Mouse (Mus musculus) cerebellum, postnatal 10 days (tissue): ENCODE measurements at regions not wholly inside any gene's neighbourhood (a gene's known extent, or its start where the extent isn't known, plus 50 kb on each side); places are given as distances from the start of the nearest gene placed in this dataset.
"Not testable (repeated sequence)": the region's sequence is repeated elsewhere in the genome, so short reads cannot be mapped to it uniquely, and the experiment has no call there.

Source experiments
- DNase-seq, 2 experiments: peaks; one replicate each; pipeline ENCODE4 v3.0.0; 2021; ENCODE audit warnings: mixed read lengths in 2 of 2

DNA sequence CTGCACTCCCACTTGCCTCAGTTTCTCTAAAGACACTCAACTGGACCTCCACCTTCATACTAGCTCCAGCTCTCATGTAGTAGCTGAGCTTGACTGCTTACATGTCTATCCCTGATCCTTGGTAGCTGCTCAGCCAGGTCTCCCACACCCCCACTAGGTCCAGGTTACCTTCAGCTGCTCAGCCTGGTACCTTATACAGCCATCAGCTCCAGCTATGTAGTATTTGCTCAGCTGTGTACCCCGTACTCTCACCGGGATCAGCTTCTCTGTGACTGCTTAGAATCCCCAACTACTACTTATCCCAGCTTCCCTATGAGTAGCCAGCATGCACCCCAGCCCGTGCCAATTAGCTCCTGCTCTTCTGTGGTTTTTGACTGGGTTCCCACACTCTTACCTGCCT is 148.1 kb downstream of the Tmem121 start:
- not testable (repeated sequence) for DNase-seq

DNA sequence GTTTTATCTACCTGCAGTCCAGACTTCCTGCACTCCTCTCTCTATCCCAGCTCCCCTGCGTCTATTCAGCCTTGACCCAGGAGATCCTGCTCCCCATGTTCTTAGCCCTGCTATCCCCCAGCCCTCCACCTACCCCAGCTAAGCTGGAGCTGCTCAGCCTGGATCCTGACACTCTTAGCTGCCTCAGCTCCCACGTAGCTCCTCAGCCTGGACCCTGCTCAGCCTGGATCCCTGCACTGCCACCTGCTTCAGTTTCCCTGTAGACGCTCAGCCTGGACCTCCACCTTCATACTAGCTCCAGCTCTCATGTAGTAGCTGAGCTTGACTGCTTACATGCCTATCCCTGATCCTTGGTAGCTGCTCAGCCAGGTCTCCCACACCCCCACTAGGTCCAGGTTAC is 151.5 kb downstream of the Tmem121 start:
- no peak for DNase-seq

DNA sequence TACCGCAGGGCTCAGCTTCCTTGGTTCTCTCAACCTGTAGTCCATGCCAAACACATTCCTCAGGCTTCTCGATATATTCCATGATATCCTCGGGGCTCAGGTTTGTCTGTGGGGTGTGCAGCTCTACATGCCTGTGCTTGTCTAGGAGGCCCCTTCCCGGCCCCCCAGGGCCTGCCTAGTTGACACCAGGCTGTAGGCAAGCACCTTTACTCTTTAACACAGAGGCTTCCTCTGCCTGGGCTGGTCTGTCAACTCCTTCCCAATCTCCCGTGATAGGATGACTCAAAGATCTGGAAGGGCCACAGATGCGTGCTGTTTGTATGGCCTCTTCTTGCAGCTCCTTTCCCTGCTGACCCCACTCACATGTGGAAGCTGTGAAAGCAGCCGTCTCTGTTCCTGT is 150.4 kb upstream of the Adam6b start:
- DNase-seq, result no peak

DNA sequence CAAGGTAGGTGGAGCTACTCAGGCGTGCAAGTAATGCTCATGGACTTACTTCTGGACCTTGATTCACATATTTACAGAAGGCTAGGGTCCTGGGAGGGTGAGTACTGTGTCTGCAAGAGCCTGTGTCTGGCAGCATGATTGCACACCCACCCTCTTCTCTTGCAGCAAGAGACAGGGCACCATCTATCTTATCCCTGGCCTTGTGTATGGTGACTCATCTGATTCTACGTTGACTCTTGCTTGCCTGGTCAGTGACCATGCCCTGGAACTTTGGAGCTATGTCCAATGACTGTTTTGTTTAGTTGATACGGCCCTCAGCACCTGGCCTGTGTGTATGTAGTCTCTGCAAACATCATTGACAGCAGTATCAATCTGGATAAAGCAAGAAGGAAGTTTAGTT is 148.3 kb upstream of the Adam6b start:
- no peak for DNase-seq

DNA sequence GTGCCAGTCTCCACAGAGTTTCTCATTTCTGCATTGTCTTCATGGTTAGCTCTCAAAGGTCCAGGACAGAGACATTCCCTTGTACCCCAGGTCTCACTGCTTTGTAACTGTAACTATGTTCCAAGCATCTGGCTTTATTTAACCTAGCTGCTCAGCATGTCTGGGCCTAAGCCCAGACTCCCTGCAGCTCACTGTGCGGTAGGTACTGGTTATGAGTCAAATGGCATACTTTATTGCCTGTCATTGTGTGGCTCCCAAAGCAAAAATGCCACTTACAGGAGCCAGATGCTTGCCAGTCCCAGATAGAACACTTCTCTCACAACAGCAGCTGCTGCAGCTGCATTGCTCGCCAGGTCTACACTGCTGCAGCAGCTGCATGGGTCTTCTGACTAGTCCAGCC is 134.2 kb upstream of the Adam6b start:
- no peak for DNase-seq

DNA sequence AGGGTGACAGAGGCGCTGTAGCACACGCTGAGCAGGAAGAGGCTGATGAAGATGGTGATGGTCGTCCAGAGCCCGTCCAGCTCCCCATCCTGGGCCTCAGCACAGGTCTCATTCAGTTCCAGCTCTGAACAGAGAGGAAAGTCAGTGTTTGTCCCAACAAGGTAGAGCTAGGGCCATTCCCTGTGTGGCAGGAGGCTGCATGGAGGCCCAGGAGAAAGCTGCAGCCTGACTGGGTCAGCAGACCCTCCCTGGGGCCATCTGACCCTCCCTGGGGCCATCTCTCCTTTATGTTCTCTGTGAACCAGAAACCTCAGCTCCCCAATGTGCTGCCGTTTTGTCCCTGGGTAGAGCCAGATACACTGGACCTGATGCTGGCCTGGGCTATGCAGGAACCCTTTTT is 131.2 kb upstream of the Adam6b start:
- no peak for DNase-seq

DNA sequence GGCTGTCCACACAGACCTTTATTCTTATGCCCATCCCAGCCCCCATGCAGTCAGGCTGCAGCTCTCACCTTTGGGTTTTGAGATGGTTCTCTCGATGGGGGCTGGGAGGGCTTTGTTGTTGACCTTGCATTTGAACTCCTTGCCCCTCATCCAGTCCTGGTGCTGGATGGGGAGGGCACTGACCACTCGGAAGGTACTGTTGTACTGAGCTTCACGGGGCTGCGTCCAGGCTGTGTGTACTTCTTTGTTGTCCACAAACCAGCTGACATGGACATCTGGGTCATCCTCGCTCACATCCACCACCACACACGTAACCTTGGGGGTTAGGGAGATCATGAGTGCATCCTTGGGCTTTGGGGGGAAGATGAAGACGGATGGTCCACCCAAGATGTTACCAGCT is 129.3 kb upstream of the Adam6b start:
- no peak for DNase-seq

DNA sequence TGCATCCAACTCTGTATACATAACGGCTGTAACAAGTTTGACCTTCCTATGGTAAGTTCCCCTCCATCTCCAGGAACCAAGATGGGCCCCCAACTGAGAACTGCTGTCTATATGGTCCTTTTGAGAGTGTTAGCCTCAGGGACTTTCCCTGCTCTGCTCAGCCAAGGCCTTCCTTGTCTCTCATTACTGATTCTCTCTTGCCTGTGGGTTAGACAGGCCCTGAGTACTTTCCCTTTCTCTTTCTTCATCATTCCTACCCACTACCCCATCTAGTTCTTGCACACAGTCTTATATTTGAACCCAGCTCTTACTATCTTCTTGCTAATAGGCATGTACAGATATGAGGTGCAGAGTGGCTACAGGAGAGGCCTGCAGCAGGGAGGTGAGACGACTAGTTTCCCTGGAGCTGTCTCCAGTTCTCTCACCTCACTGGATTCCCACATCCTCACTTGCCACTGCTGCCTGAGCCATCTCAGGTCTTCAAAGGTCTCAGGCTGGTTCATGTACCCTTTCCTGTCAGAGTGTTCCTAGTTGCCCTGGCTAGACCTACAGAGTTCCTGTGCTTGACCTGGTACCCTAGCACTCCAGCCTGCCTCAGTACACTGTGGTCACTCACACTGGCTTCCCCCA is 126.8 kb upstream of the Adam6b start:
- DNase-seq, result no peak

DNA sequence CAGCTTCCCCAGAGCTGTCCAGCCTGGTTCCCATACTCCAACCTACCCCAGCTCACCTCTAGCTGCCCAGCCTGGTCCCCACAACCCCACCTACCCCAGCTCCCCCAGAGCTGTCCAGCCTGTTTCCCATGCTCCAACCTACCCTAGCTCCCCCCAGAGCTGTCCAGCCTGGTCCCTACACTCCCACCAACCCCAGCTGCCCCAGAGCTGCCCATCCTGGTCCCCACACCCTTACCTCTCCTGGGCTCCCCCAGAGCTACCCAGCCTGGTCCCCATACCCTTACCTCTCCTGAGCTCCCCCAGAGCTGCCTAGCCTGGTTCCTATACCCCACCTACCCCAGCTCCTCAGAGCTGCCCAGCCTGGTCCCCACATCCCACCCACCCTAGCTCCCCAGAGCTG is 125.3 kb upstream of the Adam6b start:
- no peak for DNase-seq

DNA sequence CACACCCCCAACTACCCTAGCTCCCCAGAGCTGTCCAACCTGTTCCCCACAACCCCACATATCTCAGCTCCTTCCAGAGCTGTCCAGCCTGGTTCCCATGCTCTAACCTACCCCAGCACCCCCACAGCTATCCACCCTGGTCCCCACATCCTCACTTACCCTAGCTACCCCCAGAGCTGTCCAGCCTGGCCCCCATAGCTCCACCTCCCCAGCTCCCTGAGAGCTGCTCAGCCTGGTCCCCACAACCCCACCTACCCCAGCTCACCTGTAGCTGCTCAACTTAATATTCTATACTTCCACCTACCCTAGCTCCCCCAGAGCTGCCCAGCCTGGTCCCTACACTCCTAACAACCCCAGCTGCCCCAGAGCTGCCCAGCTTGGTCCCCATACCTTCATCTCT is 124.9 kb upstream of the Adam6b start:
- DNase-seq, result no peak

DNA sequence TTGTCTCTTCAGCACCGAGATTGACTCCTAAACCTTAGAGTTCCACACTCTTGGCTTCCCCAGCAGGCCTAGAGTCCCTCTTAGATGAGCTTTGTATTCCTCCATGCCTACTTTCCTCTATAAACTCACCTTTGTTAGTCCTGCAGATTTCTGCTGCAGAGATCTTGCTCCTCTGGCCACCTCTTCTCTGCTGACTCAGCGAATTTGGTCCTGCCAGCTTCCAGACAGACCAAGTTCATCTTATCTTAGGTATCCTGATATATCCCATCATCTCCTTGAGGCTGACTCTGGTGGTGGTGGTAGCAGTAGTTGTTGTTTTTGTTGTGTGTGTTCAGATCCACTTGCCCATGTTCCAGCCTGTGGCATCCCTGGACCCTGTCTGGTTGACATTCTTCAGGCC is 123.5 kb upstream of the Adam6b start:
- DNase-seq, result no peak

DNA sequence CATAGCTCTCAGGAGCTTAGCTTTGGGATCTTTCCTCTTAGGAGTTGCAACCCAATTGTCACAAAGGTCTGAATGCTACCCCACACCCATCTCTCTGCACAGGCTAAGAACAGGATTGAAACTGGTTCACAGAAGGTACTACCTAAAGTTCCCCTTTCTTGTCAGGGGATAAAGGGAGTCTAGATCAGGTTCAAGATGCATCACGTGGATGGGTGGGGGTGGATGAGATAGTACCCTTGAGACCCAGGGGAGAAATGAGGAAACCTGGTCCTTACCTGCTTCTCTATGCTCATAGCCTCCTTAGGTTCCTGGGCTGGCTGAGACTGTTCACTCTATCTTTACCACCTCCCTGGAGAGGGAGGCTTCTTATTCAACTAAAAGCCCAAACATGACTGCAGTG is 122.9 kb upstream of the Adam6b start:
- no peak for DNase-seq

DNA sequence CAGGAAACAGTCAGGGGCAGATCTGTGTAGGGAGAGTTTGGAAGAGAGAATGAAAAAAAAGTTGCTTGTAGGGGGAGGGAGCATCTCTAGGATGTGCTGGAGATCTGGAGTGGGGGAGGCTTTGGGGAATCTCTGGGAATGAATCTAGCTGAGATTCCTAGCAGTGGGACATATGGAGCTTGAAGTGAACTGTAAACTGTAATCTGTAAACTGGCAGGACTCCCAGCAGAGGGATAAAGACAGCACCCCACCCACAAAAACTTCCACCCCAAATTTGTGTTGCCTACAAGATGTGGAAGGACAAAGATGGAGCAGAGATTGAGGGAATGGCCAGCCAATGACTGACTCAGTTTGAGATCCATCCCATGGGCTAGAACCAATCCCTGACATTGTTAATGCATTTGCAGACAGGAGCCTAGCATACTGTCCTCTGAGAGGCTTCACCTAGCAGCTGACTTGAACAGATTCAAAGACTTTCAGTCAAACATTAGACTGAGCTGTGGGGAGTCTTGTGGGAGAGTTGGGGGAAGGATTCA is 87.7 kb upstream of the Adam6b start:
- no peak for DNase-seq

DNA sequence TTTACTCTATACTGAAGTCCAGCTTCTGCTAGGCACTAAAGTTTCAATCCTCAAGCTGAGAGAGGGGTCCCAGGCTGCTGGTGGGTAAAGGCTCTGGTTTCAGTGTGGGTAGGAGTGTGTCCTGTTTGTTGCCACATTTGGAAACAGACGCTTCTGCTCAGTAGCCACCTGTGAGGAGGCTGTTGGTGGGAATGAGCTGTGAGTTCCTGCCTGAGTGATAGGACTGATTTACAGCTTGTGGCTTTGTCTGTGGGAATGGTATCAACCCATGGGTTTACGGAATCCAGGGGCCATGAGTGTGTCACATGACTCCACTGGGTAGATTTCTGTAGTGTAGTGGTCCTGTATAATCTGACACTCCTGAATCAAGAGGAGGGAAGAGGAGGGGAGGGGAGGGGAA is 86.5 kb upstream of the Adam6b start:
- no peak for DNase-seq

DNA sequence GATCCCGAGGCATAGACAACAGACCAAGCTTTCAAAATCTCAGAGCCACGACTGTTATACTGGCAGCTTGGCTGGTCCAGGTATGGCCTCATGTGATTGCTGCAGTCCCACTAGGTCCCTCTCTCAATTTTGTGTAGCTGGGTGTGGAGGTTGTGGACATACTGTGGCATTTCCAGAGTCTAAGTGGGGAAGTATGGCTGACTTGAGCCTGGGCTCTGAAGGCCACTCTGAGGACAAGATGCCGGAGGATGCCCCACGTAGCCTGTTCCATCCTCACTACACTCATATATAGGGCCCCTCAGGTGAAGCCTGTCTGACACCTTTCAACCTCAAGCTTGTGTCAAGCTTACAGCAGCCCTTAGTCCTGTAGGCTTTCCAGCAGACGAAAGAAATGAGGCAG is 78.2 kb upstream of the Adam6b start:
- no peak for DNase-seq

DNA sequence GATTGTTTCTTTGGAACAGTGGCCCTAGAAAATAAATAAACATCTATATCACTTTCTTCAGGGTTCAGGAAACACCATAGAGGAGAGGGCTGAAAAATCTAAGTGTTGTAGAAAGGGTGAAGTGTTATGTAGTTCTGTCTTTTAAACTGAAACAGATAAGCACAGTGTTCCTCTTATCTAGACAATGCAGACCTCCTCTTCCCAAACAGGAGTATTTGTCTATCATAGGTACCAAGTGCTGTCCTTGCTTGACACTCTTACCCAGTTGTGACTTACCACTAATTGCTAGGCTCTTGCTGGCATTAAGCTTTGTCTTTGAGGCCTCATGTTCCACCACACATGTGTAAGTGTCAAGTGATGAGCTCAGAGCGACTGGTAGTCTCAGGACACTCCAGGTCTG is 75.3 kb upstream of the Adam6b start:
- DNase-seq, result no peak

DNA sequence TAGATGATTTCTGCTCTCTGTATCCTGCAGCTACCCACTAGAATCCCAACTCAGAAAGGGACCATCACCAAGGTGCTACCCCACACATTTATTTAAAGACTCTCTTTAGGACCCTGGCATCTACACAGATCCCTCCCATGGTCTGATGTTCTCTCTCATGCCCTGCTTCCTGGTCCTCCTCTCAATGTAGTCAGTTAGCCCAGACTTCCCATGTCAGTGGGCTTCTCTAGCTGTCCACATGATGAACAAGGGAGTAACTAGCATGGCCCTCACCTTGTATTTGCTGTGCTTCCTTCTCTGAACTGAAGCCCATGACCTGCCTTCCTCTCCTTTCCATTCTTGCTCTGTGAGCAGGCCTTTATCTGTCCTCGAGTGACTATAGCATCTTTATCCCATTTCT is 71.8 kb upstream of the Adam6b start:
- no peak for DNase-seq

DNA sequence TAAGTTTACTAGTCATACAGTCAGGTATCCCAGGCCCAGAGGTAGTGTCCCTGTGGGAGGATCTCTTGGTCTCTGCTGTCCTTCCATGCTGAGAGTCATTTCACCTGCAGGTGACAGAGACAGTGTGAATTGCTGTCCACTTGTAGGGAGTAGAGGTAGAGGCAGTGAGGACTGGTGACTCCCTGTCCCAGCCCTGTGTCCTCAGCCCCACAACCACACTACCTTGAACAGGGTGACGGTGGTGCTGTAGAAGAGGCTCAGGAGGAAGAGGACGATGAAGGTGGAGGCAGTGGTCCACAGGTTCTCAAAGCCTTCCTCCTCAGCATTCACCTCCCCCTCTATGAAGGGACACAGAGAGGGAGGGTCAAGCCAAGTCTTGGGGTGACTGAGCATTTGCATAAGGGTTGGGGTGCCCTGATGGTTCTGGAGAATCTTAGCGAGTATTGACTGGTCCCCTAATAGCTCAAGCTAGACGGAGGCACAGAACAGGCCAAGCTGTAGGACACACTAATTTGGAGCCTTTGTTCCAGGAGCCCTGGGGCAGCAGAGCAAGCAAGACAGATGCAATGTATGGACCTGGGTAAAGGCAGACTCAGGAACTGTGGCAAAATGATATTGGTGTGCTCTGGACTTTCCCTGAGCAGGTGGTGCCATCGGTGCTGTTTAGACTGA is 70.4 kb upstream of the Adam6b start:
- DNase-seq, result no peak

DNA sequence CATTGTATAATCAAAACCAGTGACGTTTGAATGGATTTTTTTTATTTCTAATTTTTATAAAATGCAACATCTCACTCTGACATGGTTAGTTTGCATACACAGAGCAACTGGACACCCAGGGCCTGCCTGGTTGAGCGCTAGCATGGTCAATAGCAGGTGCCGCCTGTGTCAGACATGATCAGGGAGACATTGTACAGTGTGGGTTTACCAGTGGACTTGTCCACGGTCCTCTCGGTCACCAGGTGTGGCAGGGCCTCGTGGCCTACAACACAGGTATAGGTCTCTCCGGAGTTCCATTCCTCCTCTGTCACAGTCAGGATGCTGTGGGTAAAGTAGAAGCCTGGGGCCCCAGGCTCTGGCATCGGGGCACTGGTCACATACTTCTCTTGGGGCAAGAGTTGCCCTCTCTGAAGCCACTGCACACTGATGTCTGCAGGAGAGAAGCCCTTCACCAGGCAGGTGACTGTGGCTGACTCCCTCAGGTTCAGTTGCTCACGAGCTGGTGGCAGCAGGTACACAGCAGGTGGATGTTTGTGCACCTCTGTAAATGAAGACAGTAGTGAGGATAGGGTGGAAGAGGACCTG is 68.5 kb upstream of the Adam6b start:
- DNase-seq, result no peak

DNA sequence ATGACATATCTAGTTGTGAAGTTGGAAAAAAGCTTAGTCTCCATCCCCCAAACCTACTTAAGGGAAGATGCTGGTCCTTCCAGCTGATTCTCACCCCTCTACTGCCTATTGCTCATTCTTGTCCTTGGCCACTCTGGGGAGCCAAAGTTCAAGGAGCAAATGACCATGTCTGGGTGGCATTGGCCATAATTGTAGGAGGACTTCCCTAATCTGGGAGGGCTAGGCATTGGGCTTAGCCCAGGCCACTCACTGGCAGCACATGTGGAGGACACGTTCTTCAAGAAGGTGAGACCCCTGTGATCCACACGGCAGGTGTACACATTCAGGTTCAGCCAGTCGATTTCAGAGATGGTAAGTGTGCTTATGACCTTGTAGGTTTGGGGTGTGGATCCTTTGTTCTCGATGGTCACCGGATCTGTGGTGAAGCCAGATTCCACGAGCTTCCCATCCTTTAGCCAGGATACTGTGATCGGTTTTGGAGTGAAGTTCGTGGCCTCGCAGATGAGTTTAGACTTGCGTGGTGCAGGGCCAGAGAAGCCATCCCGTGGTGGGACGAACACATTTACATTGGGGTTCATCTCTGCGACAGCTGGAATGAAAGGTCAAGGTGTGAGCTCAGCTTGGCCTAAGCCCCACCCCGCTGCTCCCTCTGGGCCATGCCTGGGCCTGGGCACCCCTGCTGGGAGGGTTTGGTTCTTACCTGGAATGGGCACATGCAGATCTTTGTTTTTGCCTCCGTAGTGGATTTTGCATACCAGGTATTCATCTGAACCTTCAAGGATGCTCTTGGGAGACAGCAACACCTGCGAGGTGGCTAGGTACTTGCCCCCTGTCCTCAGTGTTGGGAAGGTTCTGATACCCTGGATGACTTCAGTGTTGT is 67.4 kb upstream of the Adam6b start:
- DNase-seq, result peak in 1 of 2 experiments; percentile 2

DNA sequence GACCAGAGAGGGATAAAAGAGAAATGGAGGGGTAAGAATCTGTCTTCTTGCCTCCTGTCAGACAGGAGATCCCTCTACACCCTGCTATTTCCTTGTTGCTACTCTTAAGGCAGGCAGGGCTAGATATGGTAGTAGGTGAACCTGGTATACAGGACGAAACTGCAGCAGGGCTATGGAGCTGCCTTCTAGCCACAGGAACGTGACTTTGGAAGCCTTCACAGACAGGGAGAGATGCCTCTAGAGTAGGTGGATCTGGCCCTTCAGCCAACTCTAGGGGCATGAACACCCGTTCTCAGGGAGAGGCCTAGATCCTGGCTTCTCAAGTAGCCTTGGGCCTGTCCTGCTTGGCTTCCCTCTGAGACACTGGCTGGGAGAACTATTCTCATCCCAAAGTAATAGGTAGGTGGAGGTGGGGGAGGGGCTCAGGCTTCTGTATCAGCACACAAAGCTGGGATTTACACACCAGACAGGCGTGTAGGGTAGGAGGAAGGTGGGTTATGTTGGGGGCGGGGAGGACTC is 66.5 kb upstream of the Adam6b start:
- DNase-seq, result no peak

DNA sequence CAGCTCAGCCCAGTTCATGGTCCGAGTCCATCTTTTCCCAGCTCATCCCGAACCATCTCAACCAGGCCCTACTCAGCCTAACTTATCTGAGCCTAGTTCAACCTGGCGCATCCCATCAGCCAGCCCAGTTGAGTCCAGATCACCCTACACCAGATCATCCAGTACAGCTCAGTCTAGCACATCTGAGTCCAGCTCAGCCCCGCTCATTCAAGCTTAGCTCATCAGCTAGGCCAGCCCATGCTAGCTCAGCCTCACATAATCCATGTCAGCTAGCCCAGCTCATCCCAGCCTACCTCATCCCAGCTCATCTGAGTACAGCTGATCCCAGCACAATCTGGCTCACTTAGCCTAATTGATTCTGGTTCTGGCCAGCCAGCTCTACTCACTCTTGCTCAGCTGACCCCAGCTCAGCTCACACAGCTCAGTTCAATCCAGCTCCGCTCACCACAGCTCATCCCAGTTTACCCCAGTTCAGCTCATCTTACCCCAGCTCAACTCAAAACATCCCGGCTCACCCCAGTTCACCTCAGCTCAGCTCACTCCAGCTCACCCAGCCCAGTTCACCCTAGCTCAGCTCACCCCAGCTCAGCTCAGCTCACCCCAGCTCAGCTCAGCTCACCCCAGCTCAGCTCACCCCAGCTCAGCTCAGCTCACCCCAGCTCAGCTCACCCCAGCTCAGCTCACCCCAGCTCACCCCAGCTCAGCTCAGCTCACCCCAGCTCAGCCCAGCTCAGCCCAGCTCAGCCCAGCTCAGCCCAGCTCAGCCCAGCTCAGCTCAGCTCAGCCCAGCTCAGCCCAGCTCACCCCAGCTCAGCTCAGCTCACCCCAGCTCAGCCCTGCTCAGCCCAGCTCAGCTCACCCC is 65.3 kb upstream of the Adam6b start:
- no peak for DNase-seq
